Mouse (Mus musculus): ENCODE data around the gene Tpx2.

Gene Tpx2

GRCm38 (mm10) chr2:152914310-152915120, 66.8 kb downstream of the Tpx2 start:
- peak; percentile 48 for DNase-seq (ENCODE audit: low read depth, low spot score)

GRCm38 (mm10) chr2:152915453-152915852, 67.7 kb downstream of the Tpx2 start:
- DNase-seq (ENCODE audit: low read depth, low spot score) = no peak

GRCm38 (mm10) chr2:152916111-152916510, 68.3 kb downstream of the Tpx2 start:
- DNase-seq (ENCODE audit: low read depth, low spot score) = no peak

- no peak for DNase-seq (ENCODE audit: low read depth, low spot score)
Measured at GRCm38 (mm10) chr2:152917671-152918070, 69.9 kb downstream of the Tpx2 start.

- DNase-seq (ENCODE audit: low read depth, low spot score) = no peak
Measured at GRCm38 (mm10) chr2:152922376-152922775, 74.6 kb downstream of the Tpx2 start.

- no peak for DNase-seq (ENCODE audit: low read depth, low spot score)
Measured at GRCm38 (mm10) chr2:152923621-152924020, 75.9 kb downstream of the Tpx2 start.

- no peak for DNase-seq (ENCODE audit: low read depth, low spot score)
Measured at GRCm38 (mm10) chr2:152924128-152924527, 76.4 kb downstream of the Tpx2 start.

- no peak for DNase-seq (ENCODE audit: low read depth, low spot score)
Measured at GRCm38 (mm10) chr2:152924543-152924942, 76.8 kb downstream of the Tpx2 start.

GRCm38 (mm10) chr2:152925189-152925872, 77.6 kb downstream of the Tpx2 start:
- DNase-seq (ENCODE audit: low read depth, low spot score) = no peak

GRCm38 (mm10) chr2:152926896-152927295, 79.1 kb downstream of the Tpx2 start:
- DNase-seq (ENCODE audit: low read depth, low spot score) = no peak

GRCm38 (mm10) chr2:152927371-152927770, 79.6 kb downstream of the Tpx2 start:
- no peak for DNase-seq (ENCODE audit: low read depth, low spot score)

- no peak for DNase-seq (ENCODE audit: low read depth, low spot score)
Measured at GRCm38 (mm10) chr2:152928219-152928987, 80.6 kb downstream of the Tpx2 start.

GRCm38 (mm10) chr2:152928988-152929370, 81.2 kb downstream of the Tpx2 start:
- DNase-seq (ENCODE audit: low read depth, low spot score) = no peak

- no peak for DNase-seq (ENCODE audit: low read depth, low spot score)
Measured at GRCm38 (mm10) chr2:152930276-152930675, 82.5 kb downstream of the Tpx2 start.

GRCm38 (mm10) chr2:152931456-152932160, 83.8 kb downstream of the Tpx2 start:
- no peak for DNase-seq (ENCODE audit: low read depth, low spot score)

GRCm38 (mm10) chr2:152933048-152933447, 85.3 kb downstream of the Tpx2 start, which contains the start of gene Foxs1:
TSS of gene Foxs1 (minus strand) at chr2:152933208.
- no peak for DNase-seq (ENCODE audit: low read depth, low spot score)

GRCm38 (mm10) chr2:152933614-152934013, 85.8 kb downstream of the Tpx2 start:
- DNase-seq (ENCODE audit: low read depth, low spot score) = no peak

- no peak for DNase-seq (ENCODE audit: low read depth, low spot score)
Measured at GRCm38 (mm10) chr2:152939846-152940245, 92.1 kb downstream of the Tpx2 start.

- DNase-seq (ENCODE audit: low read depth, low spot score) = no peak
Measured at GRCm38 (mm10) chr2:152941106-152941505, 93.3 kb downstream of the Tpx2 start.

- DNase-seq (ENCODE audit: low read depth, low spot score) = no peak
Measured at GRCm38 (mm10) chr2:152941776-152942175, 94.0 kb downstream of the Tpx2 start.

- DNase-seq (ENCODE audit: low read depth, low spot score) = no peak
Measured at GRCm38 (mm10) chr2:152942898-152943515, 95.2 kb downstream of the Tpx2 start.
